Mouse (Mus musculus) kidney, adult 8-10 months (tissue): ENCODE measurements around the gene Iah1.

ENCODE experiments used
- DNase-seq, 2 experiments: peaks; one replicate each; pipeline ENCODE4 v3.0.0; 2022

Iah1 gene

GRCm38 (mm10) chr12:21369087-21369410, 52.9 kb downstream of the Iah1 start:
- no peak for DNase-seq

- no peak for DNase-seq
These were observed 53.9 kb downstream of the Iah1 start for GRCm38 (mm10) chr12:21370035-21370611.

GRCm38 (mm10) chr12:21373100-21373819, 57.1 kb downstream of the Iah1 start, which contains the start of gene Adam17:
Gene Adam17 (minus strand): TSS chr12:21373632.
- peak; percentile 97 for DNase-seq
